Mouse (Mus musculus): Measurements from ENCODE around the gene Phlda1. TPM values are rescaled to one million over a fixed set of nuclear protein-coding genes. Genes with fewer than 3 reads are reported as not detected.

The Phlda1 gene
- 10 to 100 TPM; 12.3 to 24.6 TPM for polyA plus RNA-seq (2017; shearing (Covaris generic))

GRCm38 (mm10) chr10:111506101-111506925 lies at the start of gene Phlda1:
Phlda1 (plus strand) TSS chr10:111506286.

GRCm38 (mm10) chr10:111472686-111473510 lies 33.2 kb upstream of the Phlda1 start, which contains the start of gene Nap1l1:
Nap1l1 (plus strand) TSS chr10:111473223.

Other genes starting within 250 kb of the Phlda1 start
- gene Bbs10, start 207.6 kb upstream of the Phlda1 start, polyA plus RNA-seq (2017; shearing (Covaris generic)): 1 to 10 TPM; 1.1 to 1.4 TPM
- gene Nap1l1, start 33.1 kb upstream of the Phlda1 start, polyA plus RNA-seq (2017; shearing (Covaris generic)): 10 to 100 TPM; 99.0 to 99.9 TPM